Mouse (Mus musculus): ENCODE data around the gene Pcdh7. TPM values are rescaled to one million over a fixed set of nuclear protein-coding genes. Genes with fewer than 3 reads are reported as not detected.
"Not testable (repeated sequence)": the region's sequence is repeated elsewhere in the genome, so short reads cannot be mapped to it uniquely, and the experiment has no call there.

Gene Pcdh7
- 10.0 and 25.8 TPM in 2 replicates for polyA plus RNA-seq (2012; rRNA removed)

DNA sequence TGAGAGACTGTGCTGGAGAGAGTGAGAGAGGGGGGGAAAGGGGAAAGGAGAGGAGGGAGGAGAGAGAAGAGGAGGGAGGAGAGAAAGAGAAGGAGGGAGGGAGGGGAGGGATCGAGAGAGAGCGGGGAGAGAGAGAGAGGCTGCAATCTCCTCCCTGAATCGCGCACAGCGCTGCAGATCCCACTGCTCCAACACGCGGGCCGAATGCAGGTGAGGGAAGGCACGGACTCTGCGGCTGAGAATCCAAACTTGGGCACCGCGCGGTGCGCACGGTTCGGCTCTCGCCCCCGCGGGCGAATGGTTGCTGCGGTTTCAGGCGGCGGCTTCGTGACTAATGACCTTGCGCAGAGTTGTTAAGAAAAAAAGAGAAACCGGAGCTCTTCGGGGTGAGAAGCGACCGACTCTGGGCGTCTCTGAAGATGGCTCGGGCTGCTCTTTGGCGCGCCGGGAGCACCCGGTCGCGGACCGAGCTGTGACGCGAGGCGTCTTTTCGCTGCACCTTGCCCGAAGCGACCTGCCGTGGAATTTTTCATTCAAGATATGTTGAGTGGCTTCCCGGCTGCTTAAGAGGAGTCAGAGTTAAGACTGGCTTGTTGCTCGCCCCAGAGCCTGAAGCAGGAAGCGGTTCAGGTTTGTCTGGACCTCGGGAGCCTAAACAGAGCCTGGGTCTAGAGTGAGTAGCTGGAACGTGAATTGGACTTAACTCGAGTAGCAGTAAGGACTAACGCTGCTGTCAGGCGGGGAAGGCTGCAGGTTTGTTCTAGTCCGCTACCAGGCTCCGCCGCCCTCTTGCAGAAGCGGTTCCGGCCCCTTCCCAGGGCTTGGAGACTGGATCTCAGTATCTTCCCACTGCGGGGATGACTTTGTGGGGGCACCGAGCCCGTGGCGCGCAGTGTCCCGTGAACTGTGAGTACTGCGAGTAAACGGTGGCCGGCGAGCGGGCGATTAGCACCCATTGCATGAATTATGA is at the start of gene Pcdh7:
Gene Pcdh7, plus strand, starts transcription at position 62 of the 970 bp plus-strand sequence.
- DNase-seq (ENCODE audit: low read depth): peak; percentile 91
- peak; percentile 35; the same call in 1 of the 2 replicates for TF ChIP-seq POLR2A (IDR thresholded peaks at IDR 0.05; ENCODE audit: borderline replicate concordance, extremely low read depth, insufficient read depth, insufficient read length, poor library complexity, severe bottlenecking)
- no peak for TF ChIP-seq CTCF (IDR thresholded peaks at IDR 0.05; ENCODE audit: borderline replicate concordance, extremely low read depth, insufficient read depth, insufficient read length)

- not testable (repeated sequence) for DNase-seq (ENCODE audit: low read depth)
Observed at GRCm38 (mm10) chr5:57676970-57677369, 40.8 kb upstream of the Pcdh7 start.

- DNase-seq (ENCODE audit: low read depth): peak; percentile 13
- TF ChIP-seq CTCF (IDR thresholded peaks at IDR 0.05; ENCODE audit: borderline replicate concordance, extremely low read depth, insufficient read depth, insufficient read length) (no peak), POLR2A (IDR thresholded peaks at IDR 0.05; ENCODE audit: borderline replicate concordance, extremely low read depth, insufficient read depth, insufficient read length, poor library complexity, severe bottlenecking) (no peak)
Observed at GRCm38 (mm10) chr5:57708396-57708795, 9.4 kb upstream of the Pcdh7 start.

DNA sequence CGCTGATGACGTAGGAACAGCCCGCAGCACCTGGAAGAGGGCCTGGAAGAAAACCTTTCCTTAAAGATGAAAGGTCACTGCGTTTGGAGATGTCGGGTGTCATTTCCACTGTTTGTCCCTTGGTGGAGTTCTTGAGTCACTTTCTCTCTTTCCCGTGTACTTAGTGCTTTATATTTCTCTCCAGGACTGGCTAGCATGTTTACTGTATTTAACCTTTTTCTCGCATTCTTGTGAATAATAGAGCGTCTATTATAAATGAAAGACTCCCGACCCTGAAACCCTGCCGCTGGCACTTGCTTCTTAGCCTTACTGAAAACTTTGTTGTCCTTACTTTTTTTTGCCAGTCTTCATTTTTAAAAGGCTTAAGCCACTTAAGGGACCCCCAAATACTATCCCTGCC is 3.8 kb upstream of the Pcdh7 start:
- TF ChIP-seq POLR2A (IDR thresholded peaks at IDR 0.05; ENCODE audit: borderline replicate concordance, extremely low read depth, insufficient read depth, insufficient read length, poor library complexity, severe bottlenecking) (no peak), CTCF (IDR thresholded peaks at IDR 0.05; ENCODE audit: borderline replicate concordance, extremely low read depth, insufficient read depth, insufficient read length) (peak; percentile 63; the same call in 1 of the 2 replicates)
- DNase-seq (ENCODE audit: low read depth): peak; percentile 79

GRCm38 (mm10) chr5:57714621-57715523 is 2.9 kb upstream of the Pcdh7 start:
- DNase-seq (ENCODE audit: low read depth): peak; percentile 90
- peak; percentile 31; the same call in 1 of the 2 replicates for TF ChIP-seq CTCF (IDR thresholded peaks at IDR 0.05; ENCODE audit: borderline replicate concordance, extremely low read depth, insufficient read depth, insufficient read length)
- TF ChIP-seq POLR2A (IDR thresholded peaks at IDR 0.05; ENCODE audit: borderline replicate concordance, extremely low read depth, insufficient read depth, insufficient read length, poor library complexity, severe bottlenecking): no peak

DNA sequence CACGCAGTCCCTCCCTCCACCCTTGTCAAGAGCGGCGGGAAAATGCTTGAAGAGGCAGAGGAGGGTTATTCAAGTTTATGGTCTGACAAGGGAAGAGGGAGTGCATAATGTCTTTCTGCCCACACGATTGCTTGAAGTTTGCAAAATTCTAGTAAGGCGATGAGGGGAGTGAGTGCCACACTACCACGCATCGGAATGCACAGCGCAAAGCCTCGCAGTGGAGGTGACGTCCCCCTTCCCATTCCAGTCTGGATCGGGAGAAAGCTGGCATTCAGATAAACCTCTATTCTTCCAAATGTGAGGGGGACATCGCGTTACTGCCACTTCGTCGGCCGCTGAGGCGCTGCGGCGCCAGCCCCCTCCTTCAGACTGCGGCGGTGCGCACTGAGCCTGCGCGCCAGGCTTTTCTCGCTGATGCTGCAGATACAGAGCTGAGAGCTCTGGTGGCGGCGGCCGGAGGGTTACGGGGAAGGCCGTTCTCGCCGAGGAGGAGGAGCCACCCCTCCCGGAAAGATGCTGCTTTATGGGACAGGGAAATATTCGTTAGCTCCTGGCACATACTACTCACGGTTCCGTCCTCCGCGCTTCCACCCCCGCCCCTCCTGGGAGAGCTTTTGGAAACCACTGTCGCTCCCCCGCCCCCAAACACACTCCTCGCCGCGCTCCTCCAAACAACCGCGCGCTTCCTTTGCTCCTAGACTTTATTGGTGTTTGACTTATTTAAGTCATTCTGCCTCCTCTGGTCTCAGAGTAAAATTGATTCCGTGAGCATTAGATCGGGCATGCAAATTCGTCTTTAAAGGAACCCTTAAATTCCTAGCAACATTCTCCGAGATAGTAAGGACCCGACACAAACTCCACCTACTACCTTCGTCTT is 2.0 kb upstream of the Pcdh7 start:
- DNase-seq (ENCODE audit: low read depth): peak; percentile 95
- TF ChIP-seq CTCF (IDR thresholded peaks at IDR 0.05; ENCODE audit: borderline replicate concordance, extremely low read depth, insufficient read depth, insufficient read length) (no peak), POLR2A (IDR thresholded peaks at IDR 0.05; ENCODE audit: borderline replicate concordance, extremely low read depth, insufficient read depth, insufficient read length, poor library complexity, severe bottlenecking) (peak; percentile 12; the same call in 1 of the 2 replicates)

- TF ChIP-seq POLR2A (IDR thresholded peaks at IDR 0.05; ENCODE audit: borderline replicate concordance, extremely low read depth, insufficient read depth, insufficient read length, poor library complexity, severe bottlenecking): no peak
- no peak for TF ChIP-seq CTCF (IDR thresholded peaks at IDR 0.05; ENCODE audit: borderline replicate concordance, extremely low read depth, insufficient read depth, insufficient read length)
- peak; percentile 86 for DNase-seq (ENCODE audit: low read depth)
Observed at GRCm38 (mm10) chr5:57716421-57717237, 1.1 kb upstream of the Pcdh7 start.

DNA sequence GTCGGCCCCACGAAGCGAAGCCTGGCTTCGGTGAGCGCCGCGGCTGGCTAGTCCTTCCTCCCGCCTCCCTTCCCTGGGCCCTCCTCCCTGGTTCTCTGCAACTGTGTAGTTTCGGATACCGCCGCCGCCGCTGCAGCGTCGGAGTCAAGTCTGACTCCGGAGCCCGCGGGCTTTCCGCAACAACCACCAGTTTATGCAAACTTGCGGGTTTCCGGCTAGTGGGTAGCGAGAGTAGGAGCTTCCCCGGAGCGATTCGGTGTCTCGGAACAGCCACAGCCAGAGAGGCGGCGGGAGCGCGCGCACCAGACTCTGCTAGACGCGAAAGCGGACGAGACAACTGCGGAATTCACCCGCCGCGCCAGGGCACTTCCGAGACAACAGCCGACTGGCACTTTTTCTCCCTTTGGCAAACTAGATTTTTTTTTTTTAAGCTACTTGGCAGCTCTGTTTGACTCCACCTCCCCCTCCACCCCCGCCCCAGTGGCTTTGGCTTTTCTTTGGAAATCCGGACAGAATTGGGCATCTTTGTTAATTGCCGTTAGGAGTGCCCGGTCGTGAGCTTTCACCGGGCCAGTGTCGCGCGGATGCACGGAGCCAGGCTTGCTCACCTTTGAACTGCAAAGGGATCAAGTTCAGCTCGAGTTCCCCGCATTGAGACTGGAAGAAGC is 395 bp upstream of the Pcdh7 start:
- peak; percentile 89 for DNase-seq (ENCODE audit: low read depth)
- no peak for TF ChIP-seq CTCF (IDR thresholded peaks at IDR 0.05; ENCODE audit: borderline replicate concordance, extremely low read depth, insufficient read depth, insufficient read length)
- no peak for TF ChIP-seq POLR2A (IDR thresholded peaks at IDR 0.05; ENCODE audit: borderline replicate concordance, extremely low read depth, insufficient read depth, insufficient read length, poor library complexity, severe bottlenecking)

DNA sequence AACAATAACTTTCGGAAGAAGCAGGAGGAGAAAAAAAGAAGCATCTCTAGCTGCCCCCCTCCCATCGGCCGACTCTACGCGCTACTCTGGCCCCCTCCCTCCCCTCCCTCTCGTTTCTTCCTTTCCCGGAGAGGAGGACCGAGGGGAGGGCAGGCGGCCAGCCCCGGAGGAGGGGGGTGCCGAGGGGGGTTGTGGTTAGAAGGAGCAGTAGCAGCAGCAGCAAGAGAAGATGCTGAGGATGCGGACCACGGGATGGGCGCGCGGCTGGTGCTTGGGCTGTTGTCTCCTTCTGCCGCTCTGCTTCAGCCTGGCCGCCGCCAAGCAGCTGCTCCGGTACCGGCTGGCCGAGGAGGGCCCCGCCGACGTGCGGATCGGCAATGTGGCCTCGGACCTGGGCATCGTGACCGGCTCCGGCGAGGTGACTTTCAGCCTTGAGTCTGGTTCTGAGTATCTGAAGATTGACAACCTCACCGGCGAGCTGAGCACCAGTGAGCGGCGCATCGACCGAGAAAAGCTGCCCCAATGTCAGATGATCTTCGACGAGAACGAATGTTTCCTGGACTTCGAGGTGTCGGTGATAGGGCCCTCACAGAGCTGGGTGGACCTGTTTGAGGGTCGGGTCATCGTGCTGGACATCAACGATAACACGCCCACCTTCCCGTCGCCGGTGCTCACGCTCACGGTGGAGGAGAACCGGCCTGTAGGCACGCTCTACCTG is 1.3 kb downstream of the Pcdh7 start:
- peak; percentile 77 for DNase-seq (ENCODE audit: low read depth)

More for the DNA sequence above, 1.3 kb downstream of the Pcdh7 start:
- TF ChIP-seq CTCF (IDR thresholded peaks at IDR 0.05; ENCODE audit: borderline replicate concordance, extremely low read depth, insufficient read depth, insufficient read length) (no peak), POLR2A (IDR thresholded peaks at IDR 0.05; ENCODE audit: borderline replicate concordance, extremely low read depth, insufficient read depth, insufficient read length, poor library complexity, severe bottlenecking) (no peak)

All from brain, embryonic 14.5 days (tissue).